Mouse (Mus musculus) layer of hippocampus, adult 2 months (tissue): ENCODE measurements around the gene Tmem94. TPM values are rescaled to one million over a fixed set of nuclear protein-coding genes. Genes with fewer than 3 reads are reported as not detected.
"Not testable (repeated sequence)": the region's sequence is repeated elsewhere in the genome, so short reads cannot be mapped to it uniquely, and the experiment has no call there.

Source experiments
- DNase-seq, 2 experiments: peaks; one replicate each; pipeline ENCODE4 v3.0.0; 2022; ENCODE audit warnings: low spot score in 2 of 2
- H3K27ac ChIP-seq: fragments of 200-600 bp; 2 replicates; pipeline ENCODE4 v1.8.1; 2022
- H3K4me3 ChIP-seq: fragments of 200-600 bp; 2 replicates; pipeline ENCODE4 v1.8.1; 2022; ENCODE audit warnings: mild to moderate bottlenecking
- CTCF ChIP-seq: fragments of 200-600 bp; conservative IDR thresholded peaks from 2 replicates; pipeline ENCODE4 v1.8.1; 2022; ENCODE audit warnings: antibody characterized with exemption, mild to moderate bottlenecking, moderate library complexity
- total RNA-seq, 2 experiments: library from RNA; stranded (reverse); gene quantifications; 2 replicates each; pipeline ENCODE4 v1.2.3; 2021

Tmem94 gene
- total RNA-seq, 2 experiments from 2014 or later, result 47.4 to 58.2 TPM

DNA sequence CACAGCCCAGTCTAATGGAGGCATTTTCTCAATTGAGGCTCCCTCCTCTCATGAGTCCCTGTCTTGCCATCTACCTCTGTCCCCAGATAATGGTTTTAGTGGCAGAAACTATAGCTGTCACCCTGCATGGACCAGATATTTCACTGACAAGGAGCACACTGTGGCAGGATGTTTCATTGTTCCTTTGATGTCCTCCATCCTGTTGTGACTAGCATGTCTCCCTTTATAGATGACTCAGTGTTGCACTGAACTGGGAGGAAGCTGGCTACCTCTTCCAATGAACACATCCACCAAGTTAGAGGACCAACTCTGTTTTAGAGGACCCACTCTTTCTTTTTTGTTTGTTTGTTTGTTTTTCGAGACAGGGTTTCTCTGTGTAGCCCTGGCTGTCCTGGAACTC is 19.1 kb upstream of the Tmem94 start:
- DNase-seq, result no peak
- Histone ChIP-seq H3K27ac (no peak overlapping the region), H3K4me3 (no peak overlapping the region)
- TF ChIP-seq CTCF, result no peak

DNA sequence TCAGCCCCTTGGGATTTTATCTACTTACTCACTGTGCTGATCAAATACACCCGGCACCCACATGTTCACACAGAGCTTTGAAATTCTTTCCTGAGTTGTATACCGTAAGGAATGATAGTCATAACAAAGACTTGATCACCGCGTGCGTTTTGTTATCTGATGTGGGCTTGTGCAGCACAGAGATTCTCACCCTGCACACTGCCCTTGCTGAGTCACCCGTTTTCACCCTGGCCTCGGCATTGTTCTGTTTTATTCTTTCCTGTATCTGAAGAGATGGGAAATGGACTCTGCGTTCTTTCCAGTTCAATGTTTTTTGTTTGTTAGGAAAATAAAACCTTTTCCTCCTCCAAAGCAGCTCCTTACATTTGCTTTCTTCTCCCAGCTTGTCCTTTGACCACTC is 18.5 kb upstream of the Tmem94 start:
- TF ChIP-seq CTCF, result no peak
- H3K27ac ChIP-seq, result no peak overlapping the region
- H3K4me3 ChIP-seq, result no peak overlapping the region
- no peak for DNase-seq

DNA sequence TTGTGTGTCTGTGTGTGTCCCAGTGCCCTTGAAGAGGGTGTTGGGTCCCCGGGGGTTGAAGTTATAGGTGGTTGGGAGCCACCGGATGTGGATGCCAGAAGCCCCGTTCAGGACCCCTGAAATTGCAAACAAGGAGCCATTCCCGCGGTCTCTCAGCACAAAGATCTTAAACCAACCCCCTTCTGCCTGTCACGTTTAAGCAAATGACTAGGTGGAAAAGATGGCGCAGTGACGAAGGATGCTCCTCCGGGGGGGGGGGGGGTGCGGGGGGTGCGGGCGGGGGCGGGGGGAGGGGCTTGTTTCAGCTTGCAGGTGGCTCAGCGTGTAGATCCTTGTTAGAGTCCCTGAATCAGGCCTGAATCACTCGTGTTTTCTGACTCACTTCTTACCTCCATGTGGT is 17.9 kb upstream of the Tmem94 start:
- H3K27ac ChIP-seq, result no peak overlapping the region
- DNase-seq, result no peak
- no peak for TF ChIP-seq CTCF
- H3K4me3 ChIP-seq, result no peak overlapping the region

DNA sequence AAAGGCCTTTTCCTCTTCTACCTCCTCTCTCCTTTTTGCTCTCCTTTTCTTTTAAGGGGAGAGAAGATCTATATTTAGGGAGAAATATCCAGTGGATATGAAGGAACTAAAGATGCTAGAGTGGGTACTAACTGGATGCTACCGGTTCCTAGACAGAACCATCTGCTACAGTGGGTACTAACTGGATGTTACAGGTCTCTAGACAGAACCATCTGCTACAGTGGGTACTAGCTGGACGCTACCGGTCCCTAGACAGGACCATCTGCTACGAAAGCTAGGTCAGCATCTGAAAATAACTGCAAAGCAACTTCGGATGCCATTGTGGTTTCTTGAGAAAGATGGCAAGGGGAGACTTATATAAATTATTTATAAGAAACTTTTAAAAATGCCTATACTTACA is 15.4 kb upstream of the Tmem94 start:
- Histone ChIP-seq H3K4me3 (no peak overlapping the region), H3K27ac (no peak overlapping the region)
- DNase-seq, result no peak
- no peak for TF ChIP-seq CTCF

DNA sequence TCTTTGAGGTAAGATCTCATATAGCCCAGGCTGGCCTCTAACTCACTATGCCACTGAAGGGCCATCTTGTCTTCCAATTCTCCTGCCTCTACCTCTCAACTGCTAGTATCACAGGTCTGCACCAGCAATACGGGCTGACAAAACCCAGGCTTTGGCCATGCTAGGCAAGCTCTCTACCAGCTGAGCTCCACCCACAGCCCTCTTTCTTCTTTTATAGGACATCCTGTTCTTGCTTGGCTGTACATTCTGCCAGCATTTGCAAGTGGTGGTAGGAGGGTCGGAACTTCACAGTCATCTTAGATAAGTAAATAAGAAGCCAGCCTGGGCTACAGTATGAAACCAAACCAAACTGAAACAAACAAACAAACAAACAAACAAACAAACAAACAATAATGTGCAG is 13.5 kb upstream of the Tmem94 start:
- no peak overlapping the region for H3K4me3 ChIP-seq
- TF ChIP-seq CTCF, result no peak

DNA sequence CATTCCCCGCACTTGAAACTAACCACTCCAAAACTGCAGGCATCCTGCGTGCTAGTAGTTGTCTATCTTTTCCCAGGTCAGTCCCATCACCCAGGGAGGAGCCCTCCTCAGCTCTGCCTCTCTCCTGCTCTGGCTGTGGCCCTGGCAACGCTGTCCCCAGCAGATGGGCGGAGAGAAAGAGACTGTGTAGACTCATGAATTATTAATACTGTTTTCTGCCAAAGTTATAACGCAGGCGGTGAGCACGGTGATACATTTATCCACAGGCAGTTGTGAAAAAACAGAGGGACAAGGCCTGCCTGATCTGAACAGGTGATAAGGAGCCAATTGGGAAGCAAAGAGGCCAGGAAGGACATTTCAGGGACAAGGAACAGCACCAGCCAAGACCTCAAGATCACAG is 12.6 kb upstream of the Tmem94 start:
- Histone ChIP-seq H3K27ac (no peak overlapping the region), H3K4me3 (no peak overlapping the region)
- no peak for DNase-seq
- TF ChIP-seq CTCF, result no peak

More for the DNA sequence above, 13.5 kb upstream of the Tmem94 start:
- DNase-seq, result no peak
- H3K27ac ChIP-seq, result no peak overlapping the region

DNA sequence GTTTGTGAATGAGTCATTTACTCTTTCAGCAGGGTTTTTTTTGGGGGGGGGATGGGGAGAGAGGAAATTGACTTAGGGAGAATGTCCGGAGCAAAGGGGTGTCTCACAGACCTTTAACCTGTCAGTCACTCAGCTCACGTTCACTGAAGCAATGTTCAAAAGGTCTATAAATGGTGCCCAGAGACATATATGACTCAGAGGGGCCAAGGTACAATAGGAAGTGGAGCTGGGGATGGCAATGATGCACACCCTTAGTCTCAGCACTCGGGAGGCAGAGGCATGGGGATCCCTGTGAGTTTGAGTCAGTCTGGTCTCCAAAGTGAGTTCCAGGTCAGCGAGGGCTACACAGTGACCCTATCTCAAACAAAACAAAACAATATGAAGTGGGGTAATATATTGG is 11.7 kb upstream of the Tmem94 start:
- DNase-seq, result no peak
- TF ChIP-seq CTCF, result no peak
- no peak overlapping the region for H3K4me3 ChIP-seq
- no peak overlapping the region for H3K27ac ChIP-seq

DNA sequence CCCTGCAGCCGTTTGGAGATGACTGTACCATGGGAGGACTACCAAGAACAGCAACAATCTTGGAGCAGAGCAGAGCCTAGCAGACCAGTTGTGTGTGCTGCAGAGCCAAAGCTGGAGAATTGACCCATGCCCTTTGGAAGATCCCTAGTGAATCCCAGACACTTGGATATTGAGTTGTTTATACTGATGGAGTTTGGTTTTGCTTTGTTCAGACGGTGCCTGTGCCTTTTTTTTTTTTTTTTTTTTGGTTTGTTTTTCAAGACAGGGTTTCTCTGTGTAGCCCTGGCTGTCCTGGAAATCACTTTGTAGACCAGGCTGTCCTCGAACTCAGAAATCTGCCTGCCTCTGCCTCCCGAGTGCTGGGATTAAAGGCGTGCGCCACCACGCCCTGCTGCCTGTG is 3.1 kb upstream of the Tmem94 start:
- not testable (repeated sequence) for H3K27ac ChIP-seq, H3K4me3 ChIP-seq, DNase-seq

DNA sequence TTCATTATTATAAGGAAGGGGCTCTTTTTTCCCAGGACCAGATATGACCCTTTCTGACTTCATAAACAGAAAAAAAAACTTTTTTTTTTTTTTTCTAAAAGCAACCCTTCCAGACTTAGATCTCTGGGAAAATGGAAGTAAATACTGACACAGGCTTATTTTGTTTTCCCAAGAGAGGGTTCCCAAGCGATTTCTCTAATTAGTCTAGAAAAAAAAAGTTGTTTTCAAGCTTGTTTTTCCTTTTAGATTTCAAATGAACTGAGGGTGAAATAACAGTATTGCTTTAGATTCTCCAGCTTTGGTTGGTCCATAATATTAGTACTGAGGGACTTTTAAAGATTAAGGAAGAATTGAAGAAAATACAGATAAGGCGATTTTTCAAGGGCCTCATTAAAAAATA is 535 bp upstream of the Tmem94 start:
- TF ChIP-seq CTCF, result no peak
- Histone ChIP-seq H3K27ac (peak overlapping the region; percentile 99), H3K4me3 (peak overlapping the region; percentile 71)
- no peak for DNase-seq

DNA sequence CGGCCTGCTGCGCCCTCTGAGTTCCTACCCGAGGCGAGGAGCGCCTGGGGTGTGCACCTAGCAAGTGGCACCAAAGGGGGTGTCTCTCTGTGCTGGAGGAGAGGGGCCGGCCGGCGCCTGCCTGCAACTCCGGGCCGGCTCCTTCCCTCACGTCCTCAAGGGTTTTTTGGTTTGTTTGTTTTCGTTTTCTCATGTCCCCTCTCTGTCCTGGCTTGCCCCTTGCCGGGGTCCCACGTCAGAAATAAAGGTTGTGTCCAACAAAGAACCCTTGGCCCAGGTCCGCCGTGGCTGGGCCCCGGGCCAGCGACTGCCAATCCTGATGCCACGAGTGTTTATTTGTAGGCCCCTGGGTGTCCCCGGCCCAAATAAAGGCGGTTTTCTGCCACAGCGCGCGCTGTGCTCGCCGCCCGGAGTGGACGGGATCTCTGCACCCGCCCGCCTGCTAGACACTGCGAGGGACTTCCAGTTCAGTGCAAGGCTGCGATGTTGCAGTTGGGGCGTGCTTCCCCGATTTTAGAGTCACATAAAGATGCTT is 441 bp downstream of the Tmem94 start:
- TF ChIP-seq CTCF, result peak; percentile 68
- peak overlapping the region; percentile 71 for H3K4me3 ChIP-seq
- peak in 1 of 2 experiments; percentile 49 for DNase-seq
- peak overlapping the region; percentile 99 for H3K27ac ChIP-seq

DNA sequence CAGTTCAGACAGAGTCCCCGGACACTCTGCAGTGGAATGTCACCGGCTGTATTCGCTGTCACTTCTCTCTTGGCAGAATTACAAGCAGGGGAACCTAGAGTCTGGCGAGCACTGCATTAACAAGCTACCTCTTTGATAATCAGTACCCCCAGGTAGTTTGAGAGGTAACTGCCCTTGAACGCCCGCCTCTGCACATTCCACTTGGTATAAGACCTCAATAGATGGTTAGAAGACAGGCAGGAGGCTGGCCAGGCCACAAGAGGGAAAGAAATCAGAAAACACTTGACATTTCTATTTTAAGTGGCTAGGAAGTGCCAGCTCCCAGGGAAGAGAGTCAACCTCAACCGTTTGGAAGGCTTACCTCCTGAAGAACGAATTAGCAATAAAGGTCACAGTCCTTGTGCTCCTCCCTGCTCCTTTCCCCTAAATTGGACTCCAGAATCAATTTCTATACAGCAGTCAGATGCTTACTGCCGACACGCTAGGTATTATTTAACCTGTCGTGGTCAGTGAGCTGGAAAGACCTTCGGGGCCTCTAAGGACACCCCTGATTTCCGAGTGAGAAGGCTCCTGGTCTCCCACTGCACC is 1.2 kb downstream of the Tmem94 start:
- Histone ChIP-seq H3K4me3 (peak overlapping the region; percentile 71), H3K27ac (peak overlapping the region; percentile 99)
- DNase-seq, result no peak
- TF ChIP-seq CTCF, result no peak

DNA sequence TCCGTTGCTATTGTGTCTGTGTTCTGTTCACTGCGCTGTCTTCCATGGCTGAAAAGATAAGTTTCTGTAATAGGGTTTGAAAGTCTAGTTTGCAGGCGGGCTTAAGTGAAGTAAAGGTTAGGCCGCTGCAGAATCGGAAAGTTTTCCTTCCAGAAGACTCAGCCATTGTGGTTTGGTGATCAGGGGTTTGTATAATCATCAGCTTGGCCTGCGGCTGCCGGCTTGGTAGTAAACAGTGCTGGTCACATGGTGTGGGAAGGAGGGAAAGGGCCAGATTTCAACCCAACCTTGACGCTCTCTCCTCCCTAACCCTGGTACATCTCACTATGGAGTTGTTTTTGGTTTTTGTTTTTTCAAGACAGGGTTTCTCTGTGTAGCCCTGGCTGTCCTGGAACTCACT is 1.7 kb downstream of the Tmem94 start:
- no peak for TF ChIP-seq CTCF
- Histone ChIP-seq H3K4me3 (peak overlapping the region; percentile 71), H3K27ac (peak overlapping the region; percentile 99; the same call in 1 of the 2 replicates)
- no peak for DNase-seq

DNA sequence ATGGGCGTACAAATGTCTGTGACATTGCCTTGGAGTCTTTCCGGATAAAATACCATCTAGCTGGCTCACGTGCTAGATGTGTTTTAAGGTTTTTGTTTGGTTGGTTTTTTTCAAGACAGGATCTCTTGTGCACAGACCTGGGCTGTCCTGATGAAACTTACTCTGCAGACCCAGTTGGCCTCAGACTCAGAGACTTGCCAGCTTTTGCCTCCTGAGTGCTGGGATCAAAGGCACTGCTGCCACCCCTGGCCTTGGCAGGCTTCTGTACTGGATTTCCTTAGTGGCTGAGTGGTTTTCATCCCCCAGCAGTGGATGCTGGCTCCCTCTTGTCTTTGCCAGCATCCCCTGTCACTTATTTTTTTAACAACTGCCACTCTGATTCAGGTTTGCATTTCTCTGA is 3.7 kb downstream of the Tmem94 start:
- Histone ChIP-seq H3K27ac (no peak overlapping the region), H3K4me3 (no peak overlapping the region)
- TF ChIP-seq CTCF, result no peak
- DNase-seq, result no peak

DNA sequence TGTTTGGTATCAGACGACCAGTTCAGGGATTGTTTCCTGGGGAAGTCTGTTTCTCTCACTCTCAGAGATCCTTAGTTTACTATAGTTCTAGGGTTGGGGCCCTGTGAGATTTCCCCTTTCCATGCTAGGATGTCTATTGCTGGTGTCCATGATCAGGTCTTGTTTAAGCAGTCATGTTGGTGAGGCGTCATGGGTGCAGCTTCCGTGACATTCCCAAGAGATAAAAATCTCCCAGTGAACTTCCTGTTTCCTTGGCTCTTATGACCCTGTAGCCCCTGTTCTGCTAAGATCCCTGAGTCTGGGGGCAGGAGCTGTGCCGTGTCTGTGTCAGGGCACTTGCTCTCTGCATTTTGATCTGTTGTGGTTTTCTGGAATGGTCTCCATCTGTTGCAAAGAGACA is 9.4 kb downstream of the Tmem94 start:
- H3K27ac ChIP-seq, result no peak overlapping the region
- DNase-seq, result no peak

More for the DNA sequence above, 9.4 kb downstream of the Tmem94 start:
- no peak overlapping the region for H3K4me3 ChIP-seq
- no peak for TF ChIP-seq CTCF
